Mouse (Mus musculus) CD4-positive helper T cell, adult 2 months (primary cell): Measurements from ENCODE around the gene Ppp1r36.
"Not testable (repeated sequence)": the region's sequence is repeated elsewhere in the genome, so short reads cannot be mapped to it uniquely, and the experiment has no call there.

Source experiments
- DNase-seq: peaks from one replicate; pipeline ENCODE4 v3.0.0-alpha.2; 2012; ENCODE audit warnings: low read depth, missing footprints, low spot score

The Ppp1r36 gene

DNA sequence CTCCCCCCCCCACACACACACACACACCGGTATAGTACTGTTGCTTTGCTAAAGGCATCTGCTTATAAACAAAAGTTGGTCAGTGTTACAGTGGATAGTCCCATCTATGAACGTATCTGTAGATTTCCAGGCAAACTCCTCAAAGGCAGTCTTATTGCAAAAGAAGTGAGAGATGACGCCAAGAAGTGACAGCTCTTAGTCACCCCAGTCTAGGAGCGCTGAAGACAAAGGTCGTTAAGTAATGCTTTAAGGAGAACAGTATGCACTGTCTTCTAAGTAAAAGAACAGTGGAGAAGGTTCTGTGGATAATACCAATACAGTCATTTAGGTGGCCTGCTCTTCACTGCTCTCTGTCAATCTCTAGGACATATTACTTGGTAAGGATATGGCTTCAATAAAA lies 24.4 kb upstream of the Ppp1r36 start:
- no peak for DNase-seq

DNA sequence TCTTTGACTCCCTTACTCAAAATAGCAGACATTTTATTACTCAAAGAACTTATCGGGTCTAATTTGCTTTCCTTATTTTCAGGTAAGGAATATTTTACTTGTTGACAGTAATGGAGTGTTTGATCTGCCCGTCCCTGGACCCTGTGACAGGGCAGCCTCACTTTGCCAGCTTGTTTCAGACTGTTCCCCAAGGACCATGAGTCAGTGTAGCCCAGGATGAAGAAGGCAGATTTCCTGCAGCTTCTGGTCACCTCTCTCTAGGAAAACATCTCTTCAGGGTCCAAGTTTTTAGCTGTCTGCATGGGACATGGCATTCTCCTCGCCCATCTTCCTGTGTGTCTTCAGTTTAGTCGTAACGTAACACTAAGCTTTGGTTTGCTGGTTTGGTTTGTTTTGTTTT lies 20.1 kb upstream of the Ppp1r36 start:
- no peak for DNase-seq

DNA sequence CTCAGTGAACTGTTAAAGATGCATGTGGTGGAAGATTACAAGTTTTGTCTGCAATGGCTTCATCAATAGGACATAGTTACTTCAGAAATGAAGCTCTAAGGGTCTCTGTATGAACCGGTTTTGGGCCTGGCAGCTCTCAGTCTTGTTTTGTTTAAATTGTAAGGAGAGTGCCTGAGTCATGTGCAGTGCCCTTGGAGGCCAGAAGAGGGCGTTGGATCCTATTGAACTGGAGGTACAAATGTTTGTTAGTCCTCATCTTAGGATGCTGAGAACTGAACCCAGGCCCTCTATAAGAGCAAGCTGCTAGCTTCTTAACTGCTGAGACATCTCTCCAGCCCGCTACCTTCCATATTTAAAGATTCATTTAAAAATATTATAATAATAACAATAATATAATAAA lies 15.7 kb upstream of the Ppp1r36 start:
- DNase-seq = peak; percentile 38

DNA sequence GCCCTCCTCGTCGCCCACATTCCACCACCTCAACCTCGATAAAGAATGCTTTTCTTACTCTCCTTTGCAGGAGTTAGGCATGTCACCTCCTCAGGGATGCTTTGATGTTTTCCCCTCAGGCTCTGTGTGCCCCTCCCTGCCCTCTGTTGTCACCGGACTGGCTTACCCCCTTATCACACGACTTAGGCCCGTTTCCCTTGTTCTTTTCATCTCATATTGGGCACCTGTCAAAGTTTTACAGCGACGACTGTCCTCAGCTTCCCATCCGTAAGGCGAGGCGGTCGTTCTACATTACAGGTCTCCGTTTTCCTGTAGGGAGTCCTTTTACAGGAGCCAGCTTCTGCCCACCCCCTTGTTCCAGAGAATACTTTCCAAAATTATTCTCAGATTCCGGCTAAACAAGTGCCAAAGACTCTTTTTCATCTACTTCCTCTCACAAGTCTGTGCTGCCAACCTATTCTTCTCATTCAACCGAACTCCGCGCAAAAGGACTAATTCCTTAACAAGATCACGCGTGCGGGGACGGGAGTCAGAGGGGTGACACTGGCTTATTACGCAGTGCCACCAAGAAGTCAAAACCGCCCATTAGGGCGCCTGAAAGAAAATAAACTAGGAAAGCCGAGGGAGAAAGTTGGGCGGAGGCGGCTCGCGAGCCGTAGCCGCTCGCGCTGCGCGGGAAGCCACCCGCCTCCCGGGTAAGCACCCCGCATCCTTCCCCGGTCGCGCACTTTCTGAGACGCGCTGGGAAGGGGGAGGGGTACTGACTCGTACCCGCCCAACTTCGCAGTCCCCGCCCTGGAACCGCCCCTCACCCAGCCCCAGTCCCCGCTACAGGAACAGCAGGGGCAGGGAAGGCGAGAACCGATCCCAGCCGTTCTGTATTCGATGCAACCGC lies 14.1 kb upstream of the Ppp1r36 start:
- peak; percentile 18 for DNase-seq

DNA sequence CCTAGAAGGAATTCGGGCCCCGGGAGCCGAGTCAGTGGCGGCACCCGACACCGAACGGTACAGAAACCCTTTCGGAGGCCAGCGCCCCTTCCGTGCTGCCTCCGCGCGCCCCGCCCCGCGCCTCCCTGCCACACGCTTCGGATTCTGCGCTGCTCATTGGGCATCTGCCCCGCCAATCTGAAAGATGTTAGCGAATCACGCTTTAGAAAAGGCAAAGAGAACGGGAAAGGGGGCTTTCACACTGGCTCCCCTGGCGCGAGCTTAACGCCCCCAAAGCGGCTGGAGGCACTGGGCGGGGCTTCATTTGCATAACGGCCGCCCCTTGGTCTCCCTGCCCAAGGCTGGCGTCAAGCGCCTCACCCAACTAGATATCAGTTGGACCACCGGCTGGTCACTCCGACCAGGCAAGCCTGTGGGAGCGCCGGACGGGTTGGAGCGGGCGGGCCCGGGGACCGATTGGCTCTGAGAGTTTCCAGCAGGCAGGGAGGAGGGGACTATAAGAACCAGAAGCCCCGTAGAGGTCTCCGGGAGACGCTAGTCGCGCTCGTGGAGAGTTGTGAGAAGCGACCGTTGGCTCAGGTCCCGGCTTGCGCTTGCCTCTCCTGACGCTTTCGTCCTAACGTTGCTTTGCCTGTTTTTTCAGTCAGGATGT lies 13.3 kb upstream of the Ppp1r36 start, which contains the start of gene Hspa2:
Hspa2 (plus strand) TSS at position 291 of the 652 bp plus-strand sequence.
- peak; percentile 98 for DNase-seq

DNA sequence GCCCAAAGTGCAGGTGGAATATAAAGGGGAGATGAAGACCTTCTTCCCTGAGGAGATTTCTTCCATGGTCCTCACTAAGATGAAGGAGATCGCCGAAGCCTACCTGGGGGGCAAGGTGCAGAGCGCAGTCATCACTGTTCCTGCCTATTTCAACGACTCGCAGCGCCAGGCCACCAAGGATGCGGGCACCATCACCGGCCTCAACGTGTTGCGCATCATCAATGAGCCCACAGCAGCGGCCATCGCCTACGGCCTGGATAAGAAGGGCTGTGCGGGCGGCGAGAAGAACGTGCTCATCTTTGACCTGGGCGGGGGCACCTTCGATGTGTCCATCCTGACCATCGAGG lies 12.5 kb upstream of the Ppp1r36 start:
- peak; percentile 35 for DNase-seq

DNA sequence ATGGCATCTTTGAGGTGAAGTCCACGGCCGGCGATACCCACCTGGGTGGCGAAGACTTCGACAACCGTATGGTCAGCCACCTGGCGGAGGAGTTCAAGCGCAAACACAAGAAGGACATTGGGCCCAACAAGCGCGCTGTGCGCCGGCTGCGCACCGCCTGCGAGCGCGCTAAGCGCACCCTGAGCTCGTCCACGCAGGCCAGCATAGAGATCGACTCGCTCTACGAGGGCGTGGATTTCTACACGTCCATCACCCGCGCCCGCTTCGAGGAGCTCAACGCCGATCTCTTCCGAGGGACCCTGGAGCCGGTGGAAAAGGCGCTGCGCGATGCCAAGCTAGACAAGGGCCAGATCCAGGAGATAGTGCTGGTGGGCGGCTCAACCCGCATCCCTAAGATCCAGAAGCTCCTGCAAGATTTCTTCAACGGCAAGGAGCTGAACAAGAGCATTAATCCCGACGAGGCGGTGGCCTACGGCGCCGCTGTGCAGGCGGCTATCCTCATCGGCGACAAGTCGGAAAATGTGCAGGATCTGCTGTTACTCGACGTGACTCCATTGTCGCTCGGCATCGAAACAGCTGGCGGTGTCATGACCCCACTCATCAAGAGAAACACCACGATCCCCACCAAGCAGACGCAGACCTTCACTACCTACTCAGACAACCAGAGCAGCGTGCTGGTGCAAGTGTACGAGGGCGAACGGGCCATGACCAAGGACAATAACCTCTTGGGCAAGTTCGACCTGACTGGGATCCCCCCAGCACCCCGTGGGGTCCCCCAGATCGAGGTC lies 12.0 kb upstream of the Ppp1r36 start:
- DNase-seq = peak; percentile 48

DNA sequence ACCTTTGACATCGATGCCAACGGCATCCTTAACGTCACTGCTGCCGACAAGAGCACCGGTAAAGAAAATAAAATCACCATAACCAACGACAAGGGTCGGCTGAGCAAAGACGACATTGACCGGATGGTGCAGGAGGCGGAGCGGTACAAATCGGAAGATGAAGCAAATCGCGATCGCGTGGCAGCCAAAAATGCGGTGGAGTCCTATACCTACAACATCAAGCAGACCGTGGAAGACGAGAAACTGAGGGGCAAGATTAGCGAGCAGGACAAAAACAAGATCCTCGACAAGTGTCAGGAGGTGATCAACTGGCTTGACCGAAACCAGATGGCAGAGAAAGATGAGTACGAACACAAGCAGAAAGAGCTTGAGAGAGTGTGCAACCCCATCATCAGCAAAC lies 11.4 kb upstream of the Ppp1r36 start:
- DNase-seq = peak; percentile 44

DNA sequence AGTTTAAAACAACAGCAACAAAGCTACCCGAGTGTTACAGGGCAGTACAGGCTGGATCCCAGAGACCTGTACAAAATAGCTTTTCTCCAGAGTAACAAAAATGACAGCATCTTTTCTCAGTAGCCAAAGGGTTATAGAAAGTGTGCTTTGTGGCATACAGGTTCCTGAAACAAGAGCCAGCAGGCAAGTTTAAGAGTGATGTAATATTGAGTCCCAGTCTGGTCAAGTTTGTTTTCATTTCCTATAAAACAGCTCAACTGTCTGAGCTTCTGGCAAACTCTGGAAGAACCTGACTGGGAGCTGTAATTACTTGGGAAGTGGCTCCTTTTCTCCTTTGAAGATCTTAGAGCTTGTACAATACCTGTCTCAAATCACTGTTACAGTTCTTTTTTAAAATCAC lies 10.2 kb upstream of the Ppp1r36 start:
- DNase-seq = no peak

DNA sequence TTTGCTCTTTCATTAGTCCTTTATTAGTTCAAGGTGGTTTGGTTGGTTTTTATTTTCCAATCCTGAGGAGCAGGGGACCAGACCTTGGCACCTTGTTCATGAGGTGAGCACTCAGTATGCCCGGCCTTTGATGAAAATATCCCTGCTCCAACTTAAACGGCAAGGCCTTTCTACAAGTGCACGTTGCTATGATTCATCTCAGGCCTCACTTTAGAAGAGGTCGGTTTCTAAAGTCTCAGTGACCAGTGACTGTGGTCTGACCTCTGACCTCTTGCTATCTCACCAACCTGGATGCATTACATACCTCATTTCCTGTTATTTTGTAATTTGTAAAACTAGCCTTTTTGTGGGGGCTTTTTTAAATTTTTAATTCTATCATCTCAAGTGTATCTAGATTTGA lies 8.2 kb upstream of the Ppp1r36 start:
- DNase-seq = no peak

DNA sequence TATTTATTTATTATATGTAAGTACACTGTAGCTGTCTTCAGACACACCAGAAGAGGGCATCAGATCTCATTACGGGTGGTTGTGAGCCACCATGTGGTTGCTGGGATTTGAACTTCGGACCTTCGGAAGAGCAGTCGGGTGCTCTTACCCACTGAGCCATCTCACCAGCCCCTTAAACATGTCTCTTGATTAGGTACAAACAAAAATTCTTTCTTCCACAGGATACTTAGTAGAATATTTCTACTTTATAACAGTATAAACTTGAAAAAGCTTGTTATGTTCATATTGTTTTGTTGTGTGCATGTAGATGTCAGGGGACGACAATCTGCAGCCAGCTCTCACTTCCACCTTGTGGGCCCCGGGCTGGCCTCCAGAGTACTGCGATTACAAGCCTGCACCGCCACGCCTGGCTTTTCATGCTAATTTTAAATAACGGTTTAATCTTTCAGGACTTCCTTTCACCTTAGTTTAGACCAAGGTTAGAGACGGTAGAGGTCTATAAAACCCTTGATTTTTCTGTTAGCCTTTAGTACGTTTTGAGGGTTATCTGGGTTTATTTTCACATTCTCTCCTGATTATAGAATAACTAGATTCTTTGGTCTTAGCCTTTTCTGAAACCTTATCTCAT lies 1.8 kb upstream of the Ppp1r36 start:
- no peak for DNase-seq

DNA sequence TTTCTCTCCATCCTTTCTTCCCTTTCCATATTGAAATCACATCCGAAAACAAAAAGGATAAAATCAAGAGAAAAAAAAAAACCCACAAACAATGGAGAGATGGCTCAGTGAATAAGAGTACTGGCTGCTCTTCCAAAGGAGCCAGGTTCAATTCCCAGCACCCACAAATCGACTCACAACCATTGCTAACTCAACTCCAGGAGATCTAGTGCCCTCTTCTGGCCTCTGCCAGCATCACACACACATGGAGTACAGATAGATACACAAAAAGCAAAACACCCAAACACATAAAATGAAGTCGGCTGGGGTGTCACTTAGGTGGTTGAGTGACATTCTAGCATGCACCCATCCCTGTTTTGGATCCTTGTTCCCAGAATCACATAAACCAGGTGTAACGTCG lies 1.0 kb downstream of the Ppp1r36 start:
- DNase-seq = no peak

DNA sequence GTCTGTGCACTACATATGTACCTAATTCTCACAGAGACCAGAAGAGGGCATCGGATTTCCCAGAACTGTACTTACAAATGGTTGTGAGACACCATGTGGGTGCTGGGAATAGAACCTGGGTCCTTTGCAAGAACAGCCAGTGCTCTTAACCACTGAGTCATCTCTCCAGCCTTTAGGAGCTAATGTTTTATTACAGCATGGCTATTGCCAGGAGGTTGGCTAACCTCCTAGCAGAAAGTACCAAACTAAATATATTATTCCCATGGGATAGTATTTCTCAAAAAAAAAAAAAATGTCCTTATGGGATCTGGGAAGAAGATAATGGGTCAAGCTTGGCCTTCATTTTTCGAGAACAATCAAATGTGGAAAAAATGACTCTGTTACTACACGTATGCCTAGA lies 7.9 kb downstream of the Ppp1r36 start:
- no peak for DNase-seq

DNA sequence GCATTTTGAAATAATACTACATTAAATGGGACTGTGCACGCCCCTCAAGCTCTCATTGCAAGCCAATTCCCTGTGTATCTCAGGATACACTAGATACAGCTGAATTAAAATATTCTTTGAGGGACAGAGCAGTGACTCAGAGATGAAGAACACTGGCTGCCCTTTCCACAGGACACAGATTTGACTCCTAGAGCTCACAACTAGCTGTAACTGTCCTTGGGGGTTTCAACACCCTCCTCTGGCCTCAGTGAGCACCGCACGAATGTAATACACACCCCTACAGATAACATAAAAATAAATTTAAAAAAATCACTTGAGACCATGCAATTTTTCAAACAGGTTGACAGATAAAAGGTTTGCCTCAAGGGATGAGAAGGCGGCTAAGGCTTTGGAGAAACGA lies 10.2 kb downstream of the Ppp1r36 start:
- DNase-seq = no peak

DNA sequence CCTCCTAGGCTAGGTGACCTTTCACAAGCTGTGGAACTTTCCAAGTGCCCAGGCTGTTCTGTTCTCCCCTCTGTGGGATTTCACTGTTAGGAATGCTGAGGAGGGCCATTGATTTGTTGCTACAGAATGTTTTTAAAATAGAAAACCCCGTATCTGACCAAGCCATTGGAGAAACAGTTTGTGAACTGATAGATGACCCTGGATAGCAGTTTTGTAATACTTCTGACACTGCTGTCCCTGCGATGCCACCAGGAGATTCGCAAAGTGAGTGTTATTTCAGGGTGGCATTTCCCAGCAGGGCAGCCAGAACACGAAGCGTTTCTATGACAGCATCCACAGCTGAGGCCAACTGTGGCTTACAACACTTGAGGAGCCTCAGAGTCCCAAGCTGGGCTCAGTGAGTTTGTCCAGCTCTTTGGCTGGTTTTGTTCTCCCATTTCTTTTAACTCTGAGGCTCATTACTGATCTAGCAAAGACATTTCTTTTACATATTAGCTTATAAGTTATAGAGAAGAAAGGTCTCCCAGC lies 13.6 kb downstream of the Ppp1r36 start:
- DNase-seq = no peak

DNA sequence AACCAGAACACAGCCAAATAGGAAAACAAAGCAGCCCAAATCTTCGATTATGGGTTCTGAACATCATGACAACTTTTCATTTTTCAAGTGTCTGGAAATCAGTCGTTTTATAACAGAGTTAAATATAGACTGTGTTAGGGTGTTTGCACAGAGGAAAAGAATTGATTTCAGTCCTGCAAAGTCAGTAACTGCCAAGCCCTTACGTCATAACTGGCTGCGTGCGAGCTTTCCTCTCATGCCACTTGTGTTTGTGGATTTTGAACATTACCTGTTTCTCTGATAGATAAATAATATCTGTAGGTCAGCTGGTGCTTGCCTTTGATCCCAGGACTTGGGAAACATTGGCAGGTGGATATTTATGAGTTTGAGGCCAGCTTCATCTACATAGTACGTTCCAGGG lies 14.1 kb downstream of the Ppp1r36 start:
- DNase-seq = no peak

DNA sequence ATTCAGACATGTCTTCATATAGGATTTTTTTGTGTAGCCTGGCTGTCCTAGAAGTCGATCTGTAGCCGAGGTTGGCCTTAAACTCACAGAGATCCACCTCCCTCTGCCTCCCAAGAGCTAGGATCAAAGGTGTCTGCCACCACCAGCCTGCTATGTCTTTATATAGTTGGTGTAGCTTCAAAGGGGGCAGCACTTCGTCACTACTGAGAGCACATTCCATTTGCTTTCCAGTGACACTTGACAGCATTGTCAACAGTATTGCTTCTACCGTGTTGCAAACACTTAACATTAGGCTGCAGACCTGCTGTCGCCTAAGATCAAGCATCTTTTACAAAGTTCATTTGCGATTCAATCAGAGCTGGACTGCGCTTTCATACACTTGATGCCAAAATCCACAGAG lies 16.8 kb downstream of the Ppp1r36 start:
- no peak for DNase-seq

DNA sequence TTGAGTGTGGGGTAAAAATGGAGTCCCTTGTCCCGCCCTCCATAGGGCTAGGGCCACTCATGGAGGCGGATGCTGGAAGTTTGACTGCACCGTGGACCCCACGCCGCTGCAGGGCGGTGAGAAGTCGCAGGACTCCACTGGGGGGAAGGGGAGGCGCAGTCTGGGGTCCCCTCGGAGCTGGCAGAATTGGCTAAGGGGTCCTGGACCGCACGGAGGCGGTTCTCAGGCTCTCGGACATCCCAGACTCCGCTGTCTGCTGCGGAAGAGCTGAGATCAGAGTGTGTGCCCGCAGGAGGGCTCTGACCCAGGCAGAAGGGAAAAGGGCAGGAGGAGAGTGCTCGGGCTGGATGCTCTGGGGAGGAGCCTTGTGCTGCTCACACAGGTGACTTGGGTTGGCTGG lies 17.7 kb downstream of the Ppp1r36 start:
- DNase-seq = no peak

DNA sequence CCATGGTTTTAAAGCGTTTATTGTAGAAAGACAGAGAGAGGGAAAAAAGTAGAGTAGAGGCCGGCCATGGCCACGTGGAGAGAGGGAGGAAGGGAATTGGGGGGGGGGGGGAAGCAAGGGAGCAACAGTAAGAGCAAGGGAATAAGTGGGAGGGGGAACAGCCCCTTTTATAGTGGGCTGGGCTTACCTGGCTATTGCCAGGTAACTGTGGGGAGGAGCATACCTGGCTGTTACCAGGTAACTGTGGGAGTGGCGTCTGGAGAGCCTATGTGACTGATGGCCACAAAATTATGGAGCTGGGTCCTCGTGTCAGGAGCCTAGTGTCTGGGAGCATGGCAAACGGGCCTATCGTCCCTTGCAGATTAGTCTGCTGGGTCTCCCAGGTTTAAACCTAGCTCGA lies 18.2 kb downstream of the Ppp1r36 start:
- DNase-seq = no peak

DNA sequence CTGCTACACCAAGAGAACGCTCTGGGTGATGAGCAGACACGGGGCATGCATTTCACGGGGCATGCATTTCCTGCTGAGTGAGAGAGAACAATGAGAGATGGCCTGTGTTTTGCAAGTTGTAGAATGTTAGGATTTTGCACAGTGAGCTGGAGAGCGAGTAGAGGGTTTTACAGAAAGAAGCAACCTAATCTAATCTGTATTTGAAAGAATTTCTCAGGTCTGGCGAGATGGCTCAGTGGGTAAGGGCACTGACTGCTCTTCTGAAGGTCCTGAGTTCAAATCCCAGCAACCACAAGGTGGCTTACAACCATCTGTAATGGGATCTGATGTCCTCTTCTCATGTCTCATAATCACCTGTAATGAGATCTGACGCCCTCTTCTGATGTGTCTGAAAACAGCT lies 26.1 kb downstream of the Ppp1r36 start:
- not testable (repeated sequence) for DNase-seq

DNA sequence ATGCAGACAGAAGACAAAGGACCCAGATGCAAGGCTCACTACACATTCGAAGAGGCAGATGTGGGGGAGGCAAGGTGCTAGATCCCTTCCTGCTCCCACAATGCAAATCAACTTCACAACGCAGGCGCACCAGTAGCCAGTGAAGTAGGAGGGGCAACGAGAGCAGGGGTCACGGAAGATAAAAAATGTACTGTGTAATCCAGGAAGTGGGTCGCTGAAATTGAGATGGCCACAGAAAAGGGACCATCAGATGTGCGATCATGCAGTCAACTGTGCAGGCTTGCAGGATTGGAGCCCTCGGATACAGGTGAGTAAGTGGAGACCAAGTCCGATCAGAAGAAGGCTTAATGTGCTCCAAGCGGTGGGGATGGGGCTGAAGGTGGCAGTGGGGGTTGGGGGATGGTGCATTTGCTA lies 27.0 kb downstream of the Ppp1r36 start:
- DNase-seq = peak; percentile 17

DNA sequence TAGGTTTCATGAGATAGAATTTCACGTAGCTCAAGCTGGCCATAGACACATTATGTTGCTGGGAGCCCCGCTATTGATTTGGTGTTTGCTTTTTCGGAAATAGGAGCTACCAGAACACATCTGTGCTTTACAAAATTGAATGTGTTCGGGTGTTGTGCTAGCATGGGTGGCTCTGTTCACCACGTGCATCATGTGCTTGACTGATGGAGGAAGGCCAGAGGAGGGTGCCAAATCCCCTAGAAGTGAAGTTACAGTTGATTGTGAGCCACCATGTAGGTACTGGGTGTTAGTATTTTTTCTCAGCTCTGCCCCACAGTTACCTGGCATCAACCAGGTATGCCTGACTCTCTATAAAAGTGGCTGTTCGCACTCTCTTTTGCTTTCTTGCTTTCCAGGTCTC lies 27.5 kb downstream of the Ppp1r36 start:
- DNase-seq = no peak
